Mouse (Mus musculus) thymus, postnatal 25 days (tissue): ENCODE data around the gene Phldb2.

Source experiments
- DNase-seq: peaks from one replicate; pipeline ENCODE4 v3.0.0; 2022

The Phldb2 gene

GRCm38 (mm10) chr16:45890471-45891200 lies 62.8 kb downstream of the Phldb2 start:
- no peak for DNase-seq

- no peak for DNase-seq
These were observed 63.8 kb downstream of the Phldb2 start for GRCm38 (mm10) chr16:45889636-45890035.

GRCm38 (mm10) chr16:45886599-45886998 lies 66.8 kb downstream of the Phldb2 start:
- DNase-seq, result no peak

GRCm38 (mm10) chr16:45884194-45884593 lies 69.2 kb downstream of the Phldb2 start:
- no peak for DNase-seq

- DNase-seq, result no peak
These were observed 72.1 kb downstream of the Phldb2 start for GRCm38 (mm10) chr16:45881177-45881832.

- no peak for DNase-seq
These were observed 73.2 kb downstream of the Phldb2 start for GRCm38 (mm10) chr16:45880101-45880751.

- no peak for DNase-seq
These were observed 75.7 kb downstream of the Phldb2 start for GRCm38 (mm10) chr16:45877739-45878138.

GRCm38 (mm10) chr16:45877171-45877570 lies 76.2 kb downstream of the Phldb2 start:
- DNase-seq, result no peak

GRCm38 (mm10) chr16:45873397-45873796 lies 80.0 kb downstream of the Phldb2 start:
- DNase-seq, result no peak

GRCm38 (mm10) chr16:45871286-45871976 lies 82.0 kb downstream of the Phldb2 start:
- DNase-seq, result no peak

GRCm38 (mm10) chr16:45870651-45871050 lies 82.7 kb downstream of the Phldb2 start:
- no peak for DNase-seq

GRCm38 (mm10) chr16:45869044-45869443 lies 84.4 kb downstream of the Phldb2 start:
- DNase-seq, result no peak

- no peak for DNase-seq
These were observed 96.0 kb downstream of the Phldb2 start for GRCm38 (mm10) chr16:45857277-45857863.

GRCm38 (mm10) chr16:45854499-45854898 lies 98.9 kb downstream of the Phldb2 start:
- DNase-seq, result no peak

- no peak for DNase-seq
These were observed 104.4 kb downstream of the Phldb2 start for GRCm38 (mm10) chr16:45849045-45849444.

- no peak for DNase-seq
These were observed 108.5 kb downstream of the Phldb2 start for GRCm38 (mm10) chr16:45844875-45845274.

- DNase-seq, result peak; percentile 50
These were observed 109.2 kb downstream of the Phldb2 start for GRCm38 (mm10) chr16:45844049-45844780.

GRCm38 (mm10) chr16:45843351-45843891 lies 110.0 kb downstream of the Phldb2 start:
- DNase-seq, result no peak

- DNase-seq, result no peak
These were observed 111.0 kb downstream of the Phldb2 start for GRCm38 (mm10) chr16:45842440-45842839.

GRCm38 (mm10) chr16:45841806-45842205 lies 111.6 kb downstream of the Phldb2 start:
- no peak for DNase-seq

- DNase-seq, result no peak
These were observed 112.4 kb downstream of the Phldb2 start for GRCm38 (mm10) chr16:45841016-45841415.
